Mouse (Mus musculus) forebrain, embryonic 12.5 days (tissue): ENCODE results near the gene Napa. TPM values are rescaled to one million over a fixed set of nuclear protein-coding genes. Genes with fewer than 3 reads are reported as not detected.

Experiments used
- ATAC-seq: fragments of 200-750 bp; cut with Nextera tagmentation; 2 replicates; pipeline ENCODE4 v1.8.0; 2017; ENCODE audit warnings: moderate TSS enrichment; ENCODE audit not compliant: low FRiP score
- H3K27ac ChIP-seq: fragments of 300-500 bp; sonication (generic); 2 replicates; pipeline ENCODE4 v1.5.1; 2016; ENCODE audit warnings: mild to moderate bottlenecking
- H3K27me3 ChIP-seq: fragments of 300-500 bp; sonication (generic); 2 replicates; pipeline ENCODE4 v1.6.1; 2016; ENCODE audit warnings: mild to moderate bottlenecking
- H3K36me3 ChIP-seq: fragments of 300-500 bp; sonication (generic); replicated peaks from 2 replicates; pipeline ENCODE4 v1.6.1; 2016; ENCODE audit warnings: mild to moderate bottlenecking
- H3K4me1 ChIP-seq: fragments of 300-500 bp; sonication (generic); 2 replicates; pipeline ENCODE4 v1.6.1; 2016
- H3K4me2 ChIP-seq: fragments of 300-500 bp; sonication (generic); 2 replicates; pipeline ENCODE4 v1.6.1; 2016; ENCODE audit warnings: mild to moderate bottlenecking, moderate library complexity
- H3K4me3 ChIP-seq: fragments of 300-500 bp; sonication (generic); replicated peaks from 2 replicates; pipeline ENCODE4 v1.5.1; 2016; ENCODE audit warnings: mild to moderate bottlenecking
- H3K9ac ChIP-seq: fragments of 300-500 bp; sonication (generic); 2 replicates; pipeline ENCODE4 v1.6.1; 2016; ENCODE audit warnings: mild to moderate bottlenecking
- H3K9me3 ChIP-seq: fragments of 300-500 bp; sonication (generic); 2 replicates; pipeline ENCODE4 v1.6.1; 2016
- WGBS: fragments of 180-500 bp; shearing (Covaris S2); methylation state at CpG from one replicate; pipeline ENCODE4 v1.1.7; 2016; 5-methylcytosine and 5-hydroxymethylcytosine counted together
- polyA plus RNA-seq: library from polyadenylated mRNA; unstranded; fragments of >200 nt; fragmentation: Nextera tagmentation; extraction: Ambion mirVana; gene quantifications from 2 replicates; pipeline ENCODE4 v1.2.1, GENCODE M21; 2016

Napa gene
- polyA plus RNA-seq, 1 experiment from 2014 or later: 150 TPM

DNA sequence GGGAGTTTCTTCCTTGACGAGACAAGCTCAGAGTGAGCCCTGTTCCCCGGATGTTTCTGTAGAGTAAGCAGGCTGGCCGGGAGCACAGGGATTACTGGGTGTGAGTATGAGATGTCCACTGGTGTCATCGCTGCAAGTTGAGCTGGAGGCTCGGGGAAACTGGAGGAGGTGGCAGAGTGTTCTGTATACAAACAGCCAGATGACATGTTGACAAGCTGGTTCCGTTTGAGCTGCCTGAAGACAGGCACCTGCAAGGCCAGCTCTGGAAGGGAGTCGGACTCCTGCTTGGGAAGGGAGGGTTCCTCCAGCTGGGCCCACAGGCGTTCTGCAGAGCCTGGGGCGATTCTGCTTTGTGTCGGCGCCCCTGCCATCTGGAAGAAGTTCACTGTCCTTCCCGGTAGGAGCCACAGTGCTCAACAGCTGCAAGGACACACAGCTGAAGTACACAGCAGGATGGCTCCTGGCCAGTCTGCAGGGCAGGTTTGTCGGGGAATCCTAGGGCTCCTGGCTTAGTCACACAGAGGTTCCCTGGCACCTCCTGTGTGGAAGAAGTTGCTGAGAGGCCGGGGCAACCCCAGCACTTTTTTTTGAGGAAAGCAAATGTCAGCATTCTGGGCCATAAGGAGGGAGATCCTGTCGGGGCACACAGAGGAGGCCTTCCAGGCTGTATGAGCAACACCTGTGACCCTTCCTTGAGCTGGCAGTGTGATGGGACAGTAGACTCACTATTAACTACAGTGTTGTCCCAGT is 3.6 kb downstream of the Napa start:
- Histone ChIP-seq H3K36me3 (peaks cover 25% of the 10 kb centered on the region), H3K27ac (no peak overlapping the region), H3K9me3 (no peaks in the 10 kb centered on the region), H3K4me3 (no peak overlapping the region), H3K9ac (no peak overlapping the region), H3K27me3 (no peaks in the 10 kb centered on the region), H3K4me1 (peaks cover 33% of the 10 kb centered on the region), H3K4me2 (no peak overlapping the region)
- ATAC-seq: no peak
- 83% methylated on average over 15 of the region's 15 CpGs for WGBS

DNA sequence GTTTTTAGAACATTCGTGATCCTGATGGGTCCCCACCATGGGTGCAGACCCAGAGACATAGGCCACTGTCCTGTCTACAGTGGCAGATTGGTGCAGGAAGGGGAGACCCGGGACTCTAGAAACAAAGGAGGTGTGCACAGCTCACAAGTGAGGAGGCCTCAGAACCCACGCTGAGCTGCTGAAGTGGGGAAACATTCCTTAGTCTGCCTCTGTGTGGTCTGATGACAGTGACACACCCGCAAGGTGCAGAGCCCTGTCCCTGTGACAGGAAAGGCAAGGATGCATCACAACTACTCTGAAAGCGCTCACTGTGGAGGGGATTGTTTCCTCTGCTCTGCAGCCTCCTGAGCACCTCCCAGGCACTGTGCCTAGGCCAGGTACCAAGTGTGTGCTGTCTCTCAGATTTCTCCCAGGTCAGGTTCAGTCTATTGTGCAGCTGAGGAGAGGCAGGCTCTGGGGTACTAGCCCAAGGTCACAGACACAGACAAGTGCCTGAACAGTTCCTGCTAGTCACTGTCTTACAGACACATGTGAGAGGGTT is 4.5 kb downstream of the Napa start:
- 0 out of 2 replicates have a peak overlapping the region, but pooled peaks have one; percentile 5 for H3K27ac ChIP-seq
- H3K4me2 ChIP-seq: no peak overlapping the region
- no peak overlapping the region for H3K4me3 ChIP-seq
- ATAC-seq: no peak
- no peaks in the 10 kb centered on the region for H3K9me3 ChIP-seq
- H3K4me1 ChIP-seq: peaks cover 31% of the 10 kb centered on the region
- H3K27me3 ChIP-seq: no peaks in the 10 kb centered on the region
- H3K36me3 ChIP-seq: peaks cover 32% of the 10 kb centered on the region
- WGBS: 86% methylated on average over 5 of the region's 5 CpGs
- no peak overlapping the region for H3K9ac ChIP-seq

DNA sequence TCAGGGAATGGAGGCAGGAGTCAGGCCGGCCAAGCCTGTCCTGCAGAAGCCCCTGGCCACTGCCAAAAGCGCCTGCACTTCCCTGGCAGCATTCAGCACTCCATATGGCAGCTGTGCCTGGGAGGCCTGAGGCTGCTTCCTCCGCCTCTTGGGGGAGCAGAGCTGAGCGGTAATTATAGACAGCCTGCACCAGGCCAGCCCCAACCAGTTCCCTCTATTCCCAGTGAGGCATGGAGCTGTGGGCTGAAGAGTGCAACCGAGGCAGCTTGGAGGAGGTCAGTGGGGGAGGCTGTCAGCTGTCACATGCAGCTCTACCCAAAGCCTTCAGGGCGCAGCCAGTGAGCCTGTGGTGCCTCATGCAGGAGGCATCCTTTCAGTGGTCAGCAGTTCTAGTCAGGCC is 5.5 kb downstream of the Napa start:
- H3K27ac ChIP-seq: 0 out of 2 replicates have a peak overlapping the region, but pooled peaks have one; percentile 19

DNA sequence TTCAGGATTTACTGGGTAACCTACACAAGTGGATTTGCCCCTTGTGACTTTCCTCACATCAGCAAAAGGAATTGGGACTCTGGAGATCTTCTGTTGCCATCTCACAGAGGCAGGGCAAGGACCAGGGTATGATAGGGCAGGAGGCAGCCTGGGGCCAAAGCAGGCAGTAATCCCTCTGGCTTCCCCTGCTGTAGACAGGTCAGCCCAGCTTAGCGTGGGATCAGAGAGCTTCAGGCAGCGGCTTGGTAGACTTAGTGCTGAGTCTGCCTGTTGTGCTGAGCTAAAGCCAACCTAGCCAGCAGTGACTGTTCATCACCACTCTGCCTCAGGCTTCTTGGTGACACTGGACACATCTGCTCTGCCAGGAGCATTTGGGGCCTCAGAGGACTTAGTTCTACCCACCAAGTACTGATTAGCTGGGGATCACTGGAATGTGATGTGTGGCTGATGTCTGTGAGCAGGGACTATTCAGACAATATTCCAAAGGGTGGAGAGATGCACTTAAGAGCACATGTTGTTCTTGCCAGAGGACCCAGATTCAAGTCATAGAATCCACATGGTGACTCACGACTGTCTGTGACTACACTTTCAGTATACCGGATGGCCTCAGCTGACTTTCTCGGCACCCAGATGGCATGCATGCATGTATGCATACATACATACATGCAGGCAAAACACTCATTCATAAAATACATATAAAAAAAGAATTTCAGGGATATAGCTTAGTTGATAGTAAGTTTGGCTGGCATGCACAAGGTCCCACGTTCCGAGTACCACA is 6.5 kb downstream of the Napa start:
- Histone ChIP-seq H3K4me1 (peaks cover 20% of the 10 kb centered on the region), H3K9me3 (no peaks in the 10 kb centered on the region), H3K27me3 (no peaks in the 10 kb centered on the region), H3K27ac (0 out of 2 replicates have a peak overlapping the region, but pooled peaks have one; percentile 19), H3K36me3 (peaks cover 53% of the 10 kb centered on the region), H3K4me2 (no peak overlapping the region), H3K9ac (no peak overlapping the region), H3K4me3 (no peak overlapping the region)
- 90% methylated on average over 7 of the region's 7 CpGs for WGBS
- no peak for ATAC-seq

More for the DNA sequence above, 5.5 kb downstream of the Napa start:
- Histone ChIP-seq H3K4me2 (no peak overlapping the region), H3K9ac (no peak overlapping the region), H3K4me1 (peaks cover 29% of the 10 kb centered on the region), H3K27me3 (no peaks in the 10 kb centered on the region), H3K4me3 (no peak overlapping the region), H3K9me3 (no peaks in the 10 kb centered on the region), H3K36me3 (peaks cover 42% of the 10 kb centered on the region)
- ATAC-seq: no peak
- 77% methylated on average over 6 of the region's 6 CpGs for WGBS

DNA sequence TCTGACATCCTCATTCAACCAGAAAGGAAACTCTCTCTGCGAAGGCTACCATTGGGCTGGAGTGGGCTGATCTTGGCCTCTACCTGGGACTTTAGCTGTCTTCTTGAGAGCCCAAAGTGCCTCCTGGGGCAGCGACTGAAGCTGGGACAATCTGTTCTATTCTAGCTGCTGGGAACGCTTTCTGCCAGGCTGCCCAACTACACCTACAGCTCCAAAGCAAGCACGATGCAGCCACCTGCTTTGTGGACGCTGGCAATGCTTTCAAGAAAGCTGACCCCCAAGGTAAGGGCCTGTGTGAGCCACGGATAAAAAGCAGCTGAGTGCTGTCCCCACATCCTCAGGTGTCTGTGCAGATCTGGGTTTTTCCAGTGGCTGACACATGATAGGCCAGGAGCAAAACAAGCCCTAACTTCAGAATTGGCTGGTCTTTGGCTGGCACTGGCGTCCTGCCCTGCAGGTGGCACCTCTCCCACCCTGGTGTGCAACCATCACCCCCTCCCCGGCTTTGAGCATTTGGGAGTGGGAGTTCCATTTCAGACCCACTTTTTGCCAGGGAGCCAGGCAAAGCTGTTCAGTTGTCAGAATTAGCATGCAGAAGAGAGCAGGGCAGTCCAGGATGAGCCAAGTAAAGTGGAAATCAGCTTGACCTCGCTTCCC is 10.8 kb downstream of the Napa start:
- Histone ChIP-seq H3K27ac (no peak overlapping the region), H3K9me3 (no peaks in the 10 kb centered on the region), H3K4me2 (no peak overlapping the region), H3K4me3 (no peak overlapping the region), H3K9ac (no peak overlapping the region), H3K4me1 (no peaks in the 10 kb centered on the region), H3K27me3 (no peaks in the 10 kb centered on the region), H3K36me3 (peaks cover 80% of the 10 kb centered on the region)
- 90% methylated on average over 9 of the region's 9 CpGs for WGBS
- no peak for ATAC-seq

DNA sequence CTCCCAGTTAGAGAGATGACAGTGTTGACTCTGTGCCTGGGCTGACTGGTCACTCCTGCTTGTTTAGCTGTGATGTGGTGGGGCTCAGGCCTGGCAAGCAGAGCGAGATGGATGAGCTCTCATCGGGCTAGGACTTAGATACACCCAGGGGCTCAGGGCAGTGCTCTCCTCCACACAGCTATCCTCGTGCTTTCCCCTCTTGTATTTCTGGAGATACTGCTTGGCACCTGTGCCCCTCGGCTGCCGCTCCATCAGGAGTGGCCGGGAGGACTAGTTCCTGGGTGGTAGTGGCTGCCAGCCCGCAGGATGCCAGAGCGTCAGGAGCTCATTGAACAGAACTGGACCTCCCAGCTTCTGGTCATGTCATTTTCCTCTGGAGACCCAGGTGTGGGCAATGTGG is 11.9 kb downstream of the Napa start:
- H3K27ac ChIP-seq: no peak overlapping the region
- no peaks in the 10 kb centered on the region for H3K27me3 ChIP-seq
- no peak overlapping the region for H3K4me3 ChIP-seq
- no peak for ATAC-seq
- H3K9ac ChIP-seq: no peak overlapping the region
- no peaks in the 10 kb centered on the region for H3K9me3 ChIP-seq
- no peak overlapping the region for H3K4me2 ChIP-seq
- 95% methylated on average over 8 of the region's 8 CpGs for WGBS
- H3K36me3 ChIP-seq: peaks cover 82% of the 10 kb centered on the region
- no peaks in the 10 kb centered on the region for H3K4me1 ChIP-seq

DNA sequence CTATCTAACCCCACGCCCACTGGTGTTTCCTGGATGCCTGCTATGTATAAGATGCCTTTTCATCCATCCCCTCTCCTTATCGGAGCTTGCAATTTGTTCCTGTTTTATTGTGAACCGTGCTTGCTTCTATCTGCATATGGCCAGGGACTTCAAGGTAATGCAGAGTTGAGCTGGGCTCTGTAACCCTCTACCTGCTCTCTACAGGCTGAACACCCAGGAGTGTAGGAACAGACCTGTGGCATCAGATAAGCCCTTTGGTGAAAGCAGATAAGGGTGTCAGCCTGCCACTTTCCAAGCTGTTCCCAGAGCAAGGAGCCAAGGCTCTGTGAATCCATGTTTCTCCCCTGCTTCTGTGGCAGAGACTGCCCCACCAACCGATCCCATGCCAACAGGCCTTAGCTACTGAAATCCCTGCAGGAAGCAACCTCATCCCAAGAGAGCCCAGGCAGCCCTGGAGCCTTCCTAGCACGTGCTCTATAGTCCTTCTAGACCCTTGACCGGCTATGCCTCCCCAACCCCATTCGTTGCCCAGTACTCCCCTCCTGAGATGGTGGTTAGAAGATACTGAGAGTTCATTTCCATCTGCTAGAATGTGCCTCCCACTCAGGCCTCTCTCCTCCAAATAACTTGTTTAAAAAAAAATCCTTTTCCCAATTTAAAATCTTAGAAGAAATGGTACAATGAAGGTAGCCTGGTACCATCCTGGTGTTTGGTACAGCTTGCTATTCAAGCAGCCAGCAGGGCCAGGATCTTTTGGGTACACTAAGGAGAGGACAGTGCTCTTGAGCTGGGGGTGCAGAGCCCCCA is 13.2 kb downstream of the Napa start:
- H3K4me2 ChIP-seq: no peak overlapping the region
- no peaks in the 10 kb centered on the region for H3K9me3 ChIP-seq
- no peaks in the 10 kb centered on the region for H3K4me1 ChIP-seq
- WGBS: 88% methylated on average over 7 of the region's 7 CpGs
- H3K9ac ChIP-seq: no peak overlapping the region
- ATAC-seq: no peak
- no peak overlapping the region for H3K4me3 ChIP-seq
- peaks cover 95% of the 10 kb centered on the region for H3K36me3 ChIP-seq
- H3K27me3 ChIP-seq: no peaks in the 10 kb centered on the region
- H3K27ac ChIP-seq: no peak overlapping the region

DNA sequence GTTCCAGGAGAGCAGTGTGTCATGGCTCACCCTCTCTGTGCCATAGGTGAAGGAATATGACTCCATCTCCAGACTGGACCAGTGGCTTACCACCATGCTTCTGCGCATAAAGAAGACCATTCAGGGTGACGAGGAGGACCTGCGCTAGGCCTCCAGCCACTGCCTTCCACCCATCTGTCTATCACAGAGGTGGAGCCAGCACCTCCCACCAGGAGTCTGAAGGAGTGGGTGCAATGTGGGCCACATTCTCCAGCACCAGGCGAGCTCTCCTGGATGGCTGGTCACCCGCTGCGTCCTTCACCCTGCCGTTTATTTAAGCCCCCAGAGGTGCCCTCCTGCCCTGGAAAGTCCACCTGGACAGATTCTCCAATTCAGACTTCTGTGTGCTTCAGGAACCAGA is 18.2 kb downstream of the Napa start:
- no peak overlapping the region for H3K4me3 ChIP-seq
- no peak for ATAC-seq
- no peak overlapping the region for H3K9ac ChIP-seq
- no peaks in the 10 kb centered on the region for H3K9me3 ChIP-seq
- peaks cover 14% of the 10 kb centered on the region for H3K4me1 ChIP-seq
- peaks cover 67% of the 10 kb centered on the region for H3K36me3 ChIP-seq
- H3K27ac ChIP-seq: no peak overlapping the region
- no peak overlapping the region for H3K4me2 ChIP-seq
- no peaks in the 10 kb centered on the region for H3K27me3 ChIP-seq
- WGBS: 96% methylated on average over 7 of the region's 7 CpGs

DNA sequence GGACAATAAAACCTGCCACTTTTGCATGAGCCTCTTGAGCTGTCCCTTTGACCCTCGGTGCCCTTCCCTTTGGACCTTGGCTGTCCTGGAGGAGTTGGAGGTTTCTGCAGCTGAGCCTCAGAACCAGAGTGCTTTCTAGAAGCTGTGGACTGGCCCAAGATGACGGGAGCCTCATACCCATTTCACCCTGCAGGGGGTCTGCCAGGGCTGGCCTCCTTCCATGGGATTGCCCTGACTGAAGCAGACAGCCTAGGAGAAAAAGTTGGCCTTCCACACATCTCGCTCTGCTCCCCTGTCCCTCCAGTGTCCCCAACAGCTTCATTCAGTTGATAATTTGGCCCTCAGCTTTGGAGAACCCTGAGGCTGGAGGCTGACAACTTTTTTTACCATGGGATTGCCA is 18.8 kb downstream of the Napa start:
- no peaks in the 10 kb centered on the region for H3K9me3 ChIP-seq
- H3K4me3 ChIP-seq: no peak overlapping the region
- no peak overlapping the region for H3K9ac ChIP-seq
- H3K4me2 ChIP-seq: no peak overlapping the region
- no peak overlapping the region for H3K27ac ChIP-seq
- H3K27me3 ChIP-seq: no peaks in the 10 kb centered on the region
- H3K4me1 ChIP-seq: peaks cover 14% of the 10 kb centered on the region
- ATAC-seq: no peak
- WGBS: 86% methylated on average over 3 of the region's 3 CpGs
- peaks cover 60% of the 10 kb centered on the region for H3K36me3 ChIP-seq

DNA sequence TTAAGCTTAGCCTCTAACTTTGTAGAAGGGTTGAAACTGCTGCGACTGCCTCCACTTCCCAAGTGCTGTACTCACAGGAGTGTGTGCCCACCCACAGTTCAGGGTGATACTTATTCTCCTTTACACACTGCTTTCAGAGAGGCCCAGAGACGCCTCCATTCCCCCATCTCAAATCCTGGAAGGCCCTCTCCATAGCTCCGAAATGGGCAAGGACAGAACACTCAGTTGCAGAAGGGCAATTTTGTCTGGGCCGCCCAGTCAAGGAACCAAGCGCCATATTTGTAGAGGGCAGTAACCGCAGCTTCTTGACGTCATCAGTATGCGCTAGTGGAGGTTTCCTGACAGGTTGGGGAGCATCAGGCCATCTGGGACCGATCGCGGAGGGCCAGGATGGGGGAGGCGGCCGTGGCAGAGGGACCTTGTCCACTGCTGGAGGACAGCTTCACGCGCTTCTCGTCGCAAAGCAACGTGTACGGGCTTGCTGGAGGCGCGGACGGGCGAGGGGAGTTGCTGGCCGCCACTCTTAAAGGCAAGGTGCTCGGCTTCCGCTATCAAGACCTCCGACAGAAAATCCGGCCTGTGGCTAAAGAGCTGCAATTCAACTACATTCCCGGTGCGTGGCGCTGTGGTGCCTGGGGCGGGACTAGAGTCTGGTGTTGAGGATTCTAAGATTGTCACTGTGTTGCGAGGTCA is 21.5 kb downstream of the Napa start, which contains the start of gene Kptn:
Gene Kptn, plus strand, starts transcription at position 327 of the 693 bp plus-strand sequence.
- WGBS: under 1% methylated on average over 33 of the region's 33 CpGs
- peak within 1 kb of the TSS; percentile 89 for H3K27ac ChIP-seq

DNA sequence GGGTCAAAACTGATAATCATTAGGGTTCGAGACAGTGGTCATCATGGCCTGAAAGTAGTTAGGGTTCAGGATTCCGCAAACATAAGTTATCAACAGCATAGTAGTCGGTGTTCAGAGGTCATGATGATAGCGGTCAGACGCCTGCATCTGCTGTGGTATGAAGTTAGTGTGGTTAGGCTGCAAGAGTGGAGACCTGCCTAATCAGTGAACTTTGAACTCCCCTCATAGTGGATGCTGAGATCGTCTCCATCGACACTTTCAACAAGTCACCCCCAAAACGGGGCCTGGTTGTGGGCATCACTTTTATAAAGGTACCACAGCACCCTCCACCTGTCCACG is 22.0 kb downstream of the Napa start:
- H3K9me3 ChIP-seq: no peaks in the 10 kb centered on the region
- no peak overlapping the region for H3K27ac ChIP-seq
- peak overlapping the region; percentile 17; the same call in 1 of the 2 replicates for H3K9ac ChIP-seq
- WGBS: 50% methylated on average over 9 of the region's 9 CpGs
- H3K4me1 ChIP-seq: peaks cover 14% of the 10 kb centered on the region
- H3K4me3 ChIP-seq: peak overlapping the region; percentile 69
- peak; percentile 49; the same call in 1 of the 2 replicates for ATAC-seq
- H3K36me3 ChIP-seq: peaks cover 33% of the 10 kb centered on the region
- H3K4me2 ChIP-seq: peak overlapping the region; percentile 57
- no peaks in the 10 kb centered on the region for H3K27me3 ChIP-seq

More for the DNA sequence above, 21.5 kb downstream of the Napa start, which contains the start of gene Kptn:
- Histone ChIP-seq H3K9ac (peak within 1 kb of the TSS; percentile 77), H3K9me3 (no peaks in the 10 kb centered on the region), H3K36me3 (peaks cover 39% of the 10 kb centered on the region), H3K27me3 (no peaks in the 10 kb centered on the region), H3K4me2 (peak within 1 kb of the TSS; percentile 57), H3K4me1 (peaks cover 14% of the 10 kb centered on the region), H3K4me3 (peak within 1 kb of the TSS; percentile 69)
- peak; percentile 92 for ATAC-seq
